Mouse (Mus musculus): Measurements from ENCODE around the gene Mfsd4b1. TPM values are rescaled to one million over a fixed set of nuclear protein-coding genes. Genes with fewer than 3 reads are reported as not detected.

Mfsd4b1 gene
- polyA plus RNA-seq, 1 experiment from 2014 or later = 0.14 TPM

DNA sequence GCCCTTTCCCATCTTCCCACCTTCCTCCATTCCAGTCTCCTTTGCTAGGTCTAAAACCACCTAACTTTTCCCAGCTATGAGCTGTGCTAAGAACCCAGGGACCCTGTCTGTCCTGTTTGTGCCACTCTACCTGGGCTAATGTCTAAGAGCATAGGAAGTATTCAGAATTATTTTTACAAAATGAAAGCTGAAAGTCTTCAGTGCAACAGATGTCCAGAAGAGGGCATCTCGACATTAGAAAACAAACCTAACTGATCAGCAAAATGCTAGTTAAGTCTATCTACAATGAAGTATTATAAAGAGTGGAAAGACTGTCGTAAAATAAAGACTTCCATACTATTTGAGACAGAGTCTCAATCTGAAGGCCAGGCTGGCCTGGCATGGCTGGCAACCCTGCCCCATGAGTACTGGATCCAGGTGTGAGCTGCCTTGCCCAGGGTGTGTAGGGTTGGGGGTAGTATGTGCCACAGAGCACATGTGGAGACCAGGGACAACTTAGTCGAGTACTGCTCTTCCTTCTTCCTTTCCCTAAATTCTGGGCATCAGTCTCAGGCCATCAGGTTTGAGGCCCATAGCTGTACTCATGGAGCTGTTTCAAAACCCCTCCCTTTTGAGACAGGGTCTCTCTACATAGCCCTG is 28.3 kb upstream of the Mfsd4b1 start:
- DNase-seq (ENCODE audit: low spot score) (no peak), ATAC-seq (replicated peaks; ENCODE audit: low FRiP score, low TSS enrichment, low read depth) (0 out of 2 replicates have a peak, but pooled peaks have one; percentile 50)
- Histone ChIP-seq H3K9me3 (ENCODE audit: control insufficient read depth, low read length) (no peaks in the 10 kb centered on the region), H3K27me3 (replicated peaks; ENCODE audit: control insufficient read depth, insufficient read depth, low read length) (no peaks in the 10 kb centered on the region), H3K4me2 (ENCODE audit: low read length) (no peak overlapping the region), H3K4me1 (replicated peaks; ENCODE audit: control insufficient read depth, insufficient read depth, low read length) (no peaks in the 10 kb centered on the region), H3K4me3 (ENCODE audit: low read depth, low read length) (no peak overlapping the region), H3K36me3 (ENCODE audit: control insufficient read depth, insufficient read depth, low read length) (no peaks in the 10 kb centered on the region), H3K9ac (ENCODE audit: low read length) (no peak overlapping the region), H3K27ac (ENCODE audit: low read depth) (no peak overlapping the region)
- WGBS = 48% methylated on average over 3 of the region's 3 CpGs

DNA sequence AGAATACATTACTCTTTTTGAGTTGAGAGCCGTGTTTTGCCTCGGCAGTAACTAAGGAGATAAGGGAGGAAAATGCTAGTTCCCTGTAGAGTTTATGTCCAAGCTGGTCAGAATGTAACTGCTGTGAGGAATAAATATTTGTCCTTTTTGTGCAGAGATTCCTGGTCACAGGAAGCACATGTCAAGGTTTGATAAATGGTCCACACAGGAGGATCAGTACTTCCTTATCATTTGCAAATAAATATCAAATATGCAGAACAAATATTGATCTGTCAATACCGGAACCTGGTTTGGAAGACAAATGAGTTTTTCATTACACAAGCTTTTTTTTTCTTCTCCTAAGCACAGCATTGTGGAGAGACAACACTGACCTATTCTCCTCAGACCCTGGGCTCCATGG is 26.9 kb upstream of the Mfsd4b1 start:
- no peak overlapping the region for H3K4me3 ChIP-seq (ENCODE audit: low read depth, low read length)
- H3K27me3 ChIP-seq (replicated peaks; ENCODE audit: control insufficient read depth, insufficient read depth, low read length) = no peaks in the 10 kb centered on the region
- H3K4me2 ChIP-seq (ENCODE audit: low read length) = no peak overlapping the region
- WGBS = 45% methylated on average over 3 of the region's 3 CpGs
- no peaks in the 10 kb centered on the region for H3K36me3 ChIP-seq (ENCODE audit: control insufficient read depth, insufficient read depth, low read length)
- ATAC-seq (replicated peaks; ENCODE audit: low FRiP score, low TSS enrichment, low read depth) (no peak), DNase-seq (ENCODE audit: low spot score) (no peak)
- no peak overlapping the region for H3K9ac ChIP-seq (ENCODE audit: low read length)
- no peaks in the 10 kb centered on the region for H3K9me3 ChIP-seq (ENCODE audit: control insufficient read depth, low read length)
- no peak overlapping the region for H3K27ac ChIP-seq (ENCODE audit: low read depth)
- no peaks in the 10 kb centered on the region for H3K4me1 ChIP-seq (replicated peaks; ENCODE audit: control insufficient read depth, insufficient read depth, low read length)

DNA sequence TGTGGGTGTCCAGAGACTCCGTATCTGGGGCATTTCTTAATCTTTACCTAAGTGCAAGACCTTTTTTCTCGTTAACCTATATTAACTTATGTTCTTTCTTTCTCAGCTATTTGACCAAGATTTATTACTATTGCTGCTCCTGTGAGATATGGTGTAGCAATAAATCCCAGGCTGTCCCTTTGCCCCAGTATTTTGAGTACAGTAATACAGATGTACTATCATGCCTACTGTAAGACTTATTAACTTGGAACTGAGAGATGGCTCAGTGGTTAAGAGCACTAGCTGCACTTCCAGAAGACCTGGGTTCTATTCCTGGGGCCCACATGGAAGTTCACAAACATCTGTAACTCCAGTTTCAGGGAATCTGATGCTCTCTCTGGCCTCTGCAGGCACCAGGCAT is 25.7 kb upstream of the Mfsd4b1 start:
- Histone ChIP-seq H3K9ac (ENCODE audit: low read length) (no peak overlapping the region), H3K27ac (ENCODE audit: low read depth) (no peak overlapping the region), H3K27me3 (replicated peaks; ENCODE audit: control insufficient read depth, insufficient read depth, low read length) (no peaks in the 10 kb centered on the region), H3K36me3 (ENCODE audit: control insufficient read depth, insufficient read depth, low read length) (no peaks in the 10 kb centered on the region), H3K4me2 (ENCODE audit: low read length) (no peak overlapping the region), H3K9me3 (ENCODE audit: control insufficient read depth, low read length) (no peaks in the 10 kb centered on the region), H3K4me3 (ENCODE audit: low read depth, low read length) (no peak overlapping the region), H3K4me1 (replicated peaks; ENCODE audit: control insufficient read depth, insufficient read depth, low read length) (no peaks in the 10 kb centered on the region)
- DNase-seq (ENCODE audit: low spot score) = no peak
- WGBS = 80% methylated on average over 2 of the region's 2 CpGs
- ATAC-seq (replicated peaks; ENCODE audit: low FRiP score, low TSS enrichment, low read depth) = no peak

DNA sequence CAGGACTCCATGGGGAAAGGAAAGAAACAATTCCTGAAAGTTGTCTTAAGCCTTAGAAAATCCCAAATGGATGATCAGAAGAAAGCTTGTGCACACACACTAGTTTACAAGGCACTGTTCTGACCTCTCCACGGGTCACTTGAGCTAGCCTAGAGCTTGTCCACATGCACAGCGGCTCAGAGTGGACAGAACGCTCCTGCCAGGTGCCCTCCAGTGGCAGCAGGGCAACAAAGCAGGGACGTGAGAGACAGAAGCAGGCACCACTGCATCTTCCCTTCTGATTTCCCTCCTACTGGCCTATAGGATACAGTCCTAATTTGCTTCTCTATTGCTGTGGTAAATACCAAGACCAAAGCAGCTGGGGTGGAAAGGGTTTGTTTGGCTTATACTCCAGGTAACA is 16.3 kb upstream of the Mfsd4b1 start:
- H3K36me3 ChIP-seq (ENCODE audit: control insufficient read depth, insufficient read depth, low read length) = no peaks in the 10 kb centered on the region
- H3K4me1 ChIP-seq (replicated peaks; ENCODE audit: control insufficient read depth, insufficient read depth, low read length) = no peaks in the 10 kb centered on the region
- H3K4me3 ChIP-seq (ENCODE audit: low read depth, low read length) = no peak overlapping the region
- H3K9ac ChIP-seq (ENCODE audit: low read length) = no peak overlapping the region
- H3K27ac ChIP-seq (ENCODE audit: low read depth) = no peak overlapping the region
- H3K27me3 ChIP-seq (replicated peaks; ENCODE audit: control insufficient read depth, insufficient read depth, low read length) = no peaks in the 10 kb centered on the region
- H3K9me3 ChIP-seq (ENCODE audit: control insufficient read depth, low read length) = no peaks in the 10 kb centered on the region
- no peak overlapping the region for H3K4me2 ChIP-seq (ENCODE audit: low read length)
- 25% methylated on average over 4 of the region's 4 CpGs for WGBS
- DNase-seq (ENCODE audit: low spot score) = no peak
- no peak for ATAC-seq (replicated peaks; ENCODE audit: low FRiP score, low TSS enrichment, low read depth)

DNA sequence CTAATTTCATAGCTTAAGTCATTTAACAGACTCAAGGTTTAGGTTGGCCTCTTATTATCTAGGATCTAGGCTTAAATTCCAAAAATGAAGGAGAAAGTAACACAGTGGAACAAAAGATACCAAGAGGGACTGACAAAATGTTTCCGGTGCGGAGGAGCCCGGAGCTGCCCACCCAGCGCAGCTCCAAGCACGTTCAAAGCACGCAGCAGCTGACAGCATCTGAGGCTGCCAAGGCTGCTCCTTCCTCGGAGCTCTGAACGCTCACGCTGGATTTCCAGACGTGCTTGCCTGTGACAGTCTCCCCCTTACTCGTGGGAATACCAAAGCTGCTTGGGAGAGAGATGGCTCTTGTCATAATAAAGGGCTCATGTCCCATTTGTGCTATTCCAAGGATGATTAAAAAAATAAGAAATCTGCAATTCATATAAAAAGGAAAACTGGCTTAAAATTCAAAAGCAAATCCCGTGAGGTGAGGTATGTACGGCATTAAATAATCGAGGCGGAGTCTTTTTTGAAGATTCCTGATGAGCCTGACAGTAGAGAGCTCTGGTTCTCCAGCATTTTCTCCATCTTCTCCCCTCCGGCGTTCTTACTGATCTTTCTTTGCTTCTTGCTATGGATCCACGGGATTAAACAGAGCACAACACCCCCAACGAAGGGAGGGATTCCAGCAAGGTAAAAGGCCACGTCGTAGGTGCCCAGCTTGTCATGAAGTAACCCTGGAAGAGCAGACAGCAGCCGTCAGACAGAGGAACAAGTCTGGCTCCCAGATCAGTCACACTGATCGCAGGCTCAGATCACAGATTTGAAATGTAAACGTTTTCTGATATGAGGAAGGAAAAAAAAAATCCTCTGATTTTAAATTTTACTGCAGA is 11.9 kb upstream of the Mfsd4b1 start:
- Histone ChIP-seq H3K9me3 (ENCODE audit: control insufficient read depth, low read length) (no peaks in the 10 kb centered on the region), H3K27me3 (replicated peaks; ENCODE audit: control insufficient read depth, insufficient read depth, low read length) (no peaks in the 10 kb centered on the region), H3K27ac (ENCODE audit: low read depth) (no peak overlapping the region), H3K9ac (ENCODE audit: low read length) (no peak overlapping the region), H3K4me2 (ENCODE audit: low read length) (no peak overlapping the region), H3K36me3 (ENCODE audit: control insufficient read depth, insufficient read depth, low read length) (no peaks in the 10 kb centered on the region), H3K4me3 (ENCODE audit: low read depth, low read length) (no peak overlapping the region), H3K4me1 (replicated peaks; ENCODE audit: control insufficient read depth, insufficient read depth, low read length) (no peaks in the 10 kb centered on the region)
- ATAC-seq (replicated peaks; ENCODE audit: low FRiP score, low TSS enrichment, low read depth) = no peak
- 75% methylated on average over 24 of the region's 24 CpGs for WGBS
- no peak for DNase-seq (ENCODE audit: low spot score)

DNA sequence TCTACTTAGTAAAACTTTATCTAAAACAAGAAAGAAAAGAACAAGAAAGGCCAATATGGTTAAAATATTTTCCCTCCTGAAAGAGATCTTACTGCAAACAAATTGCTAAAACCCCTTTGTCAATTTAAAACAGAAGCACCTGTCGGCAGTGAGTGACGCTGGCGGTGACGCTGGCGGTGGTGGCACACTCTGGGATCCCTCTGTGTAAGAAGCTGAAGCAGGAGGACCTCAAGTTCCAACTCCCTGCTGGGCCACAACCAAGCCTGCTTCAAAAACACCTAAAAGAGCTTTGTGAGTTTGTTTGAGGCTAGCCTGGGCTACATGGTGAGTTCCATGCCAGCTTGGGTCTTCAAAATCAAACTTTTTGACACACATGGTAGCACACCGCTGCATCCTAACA is 9.9 kb upstream of the Mfsd4b1 start:
- no peak overlapping the region for H3K4me2 ChIP-seq (ENCODE audit: low read length)
- no peaks in the 10 kb centered on the region for H3K27me3 ChIP-seq (replicated peaks; ENCODE audit: control insufficient read depth, insufficient read depth, low read length)
- no peaks in the 10 kb centered on the region for H3K36me3 ChIP-seq (ENCODE audit: control insufficient read depth, insufficient read depth, low read length)
- no peaks in the 10 kb centered on the region for H3K4me1 ChIP-seq (replicated peaks; ENCODE audit: control insufficient read depth, insufficient read depth, low read length)
- no peak overlapping the region for H3K27ac ChIP-seq (ENCODE audit: low read depth)
- no peak overlapping the region for H3K4me3 ChIP-seq (ENCODE audit: low read depth, low read length)
- DNase-seq (ENCODE audit: low spot score) (no peak), ATAC-seq (replicated peaks; ENCODE audit: low FRiP score, low TSS enrichment, low read depth) (no peak)
- H3K9me3 ChIP-seq (ENCODE audit: control insufficient read depth, low read length) = no peaks in the 10 kb centered on the region
- H3K9ac ChIP-seq (ENCODE audit: low read length) = no peak overlapping the region
- WGBS = 97% methylated on average over 6 of the region's 6 CpGs

DNA sequence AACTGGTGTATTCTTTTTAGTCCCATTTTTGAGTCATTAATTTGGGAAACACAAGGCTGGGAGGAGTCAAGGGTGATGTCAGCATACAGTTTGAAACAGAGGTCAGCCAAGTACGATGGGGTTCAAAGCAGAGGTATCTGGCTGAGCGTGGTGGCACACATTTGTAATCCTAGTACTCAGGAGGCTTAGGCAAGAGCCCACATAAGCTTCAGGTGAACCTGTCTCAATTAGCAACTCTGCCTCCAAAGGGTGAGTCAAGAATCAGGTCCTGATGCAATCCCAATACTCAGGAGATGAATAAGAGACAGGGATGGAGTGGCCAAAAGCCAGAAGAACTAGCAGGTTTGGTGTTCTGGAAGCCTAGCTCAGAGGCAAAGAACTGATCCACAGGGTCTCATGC is 7.8 kb upstream of the Mfsd4b1 start:
- no peaks in the 10 kb centered on the region for H3K9me3 ChIP-seq (ENCODE audit: control insufficient read depth, low read length)
- no peak overlapping the region for H3K4me3 ChIP-seq (ENCODE audit: low read depth, low read length)
- no peak for ATAC-seq (replicated peaks; ENCODE audit: low FRiP score, low TSS enrichment, low read depth)
- no peaks in the 10 kb centered on the region for H3K36me3 ChIP-seq (ENCODE audit: control insufficient read depth, insufficient read depth, low read length)
- H3K4me2 ChIP-seq (ENCODE audit: low read length) = no peak overlapping the region
- WGBS = 83% methylated on average over 2 of the region's 2 CpGs
- H3K27me3 ChIP-seq (replicated peaks; ENCODE audit: control insufficient read depth, insufficient read depth, low read length) = no peaks in the 10 kb centered on the region
- H3K4me1 ChIP-seq (replicated peaks; ENCODE audit: control insufficient read depth, insufficient read depth, low read length) = no peaks in the 10 kb centered on the region
- DNase-seq (ENCODE audit: low spot score) = no peak
- H3K9ac ChIP-seq (ENCODE audit: low read length) = no peak overlapping the region
- H3K27ac ChIP-seq (ENCODE audit: low read depth) = no peak overlapping the region

DNA sequence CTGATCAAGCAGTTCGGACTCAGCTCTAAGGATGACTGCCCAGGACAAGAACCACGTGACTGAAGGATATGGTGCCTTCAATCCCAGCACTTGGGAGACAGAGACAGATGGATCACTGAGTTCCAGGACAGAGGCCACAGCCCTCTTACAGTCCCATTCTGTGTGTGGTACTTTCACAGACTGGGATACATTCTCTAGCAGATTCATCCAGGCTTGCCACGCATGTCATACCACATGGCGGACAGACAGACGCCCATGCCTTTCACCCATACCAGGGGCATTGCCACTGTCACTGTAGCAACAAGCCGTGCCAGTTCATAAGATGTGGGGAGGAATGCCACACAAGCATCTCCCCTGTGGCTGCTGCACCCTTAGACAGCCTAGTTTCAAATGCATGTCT is 5.6 kb upstream of the Mfsd4b1 start:
- ATAC-seq (replicated peaks; ENCODE audit: low FRiP score, low TSS enrichment, low read depth) = no peak

More for the DNA sequence above, 5.6 kb upstream of the Mfsd4b1 start:
- no peak overlapping the region for H3K4me2 ChIP-seq (ENCODE audit: low read length)
- DNase-seq (ENCODE audit: low spot score) = no peak
- H3K27ac ChIP-seq (ENCODE audit: low read depth) = no peak overlapping the region
- no peak overlapping the region for H3K9ac ChIP-seq (ENCODE audit: low read length)
- H3K9me3 ChIP-seq (ENCODE audit: control insufficient read depth, low read length) = peaks cover 5% of the 10 kb centered on the region; the same call in 1 of the 2 replicates
- H3K4me1 ChIP-seq (replicated peaks; ENCODE audit: control insufficient read depth, insufficient read depth, low read length) = no peaks in the 10 kb centered on the region
- WGBS = 90% methylated on average over 6 of the region's 6 CpGs
- no peaks in the 10 kb centered on the region for H3K27me3 ChIP-seq (replicated peaks; ENCODE audit: control insufficient read depth, insufficient read depth, low read length)
- H3K4me3 ChIP-seq (ENCODE audit: low read depth, low read length) = no peak overlapping the region
- H3K36me3 ChIP-seq (ENCODE audit: control insufficient read depth, insufficient read depth, low read length) = no peaks in the 10 kb centered on the region

Measured in intestine, embryonic 14.5 days (tissue).